Mouse (Mus musculus) midbrain, embryonic 16.5 days (tissue): ENCODE data around the gene Gorasp1. TPM values are rescaled to one million over a fixed set of nuclear protein-coding genes. Genes with fewer than 3 reads are reported as not detected.

Source experiments
- polyA plus RNA-seq: library from polyadenylated mRNA; unstranded; fragments of >200 nt; fragmentation: Nextera tagmentation; extraction: Ambion mirVana; gene quantifications from 2 replicates; pipeline ENCODE4 v1.2.1, GENCODE M21; 2015

Gene Gorasp1
- polyA plus RNA-seq, 1 experiment from 2014 or later: 29.2 TPM

Other genes starting within 250 kb of the Gorasp1 start
- 0.05 TPM in 1 of 2 replicates, not detected in the other for gene Scn10a, start 218.2 kb downstream of the Gorasp1 start, polyA plus RNA-seq
- 0.20 TPM in 2 replicates for gene Scn11a, start 112.1 kb downstream of the Gorasp1 start, polyA plus RNA-seq
- 68.2 and 73.7 TPM in 2 replicates for gene Wdr48, start 42.7 kb downstream of the Gorasp1 start, polyA plus RNA-seq
- gene Ttc21a, start within 50 bp of the Gorasp1 start, polyA plus RNA-seq: 1.0 and 1.3 TPM in 2 replicates
- gene Csrnp1, start 47.1 kb upstream of the Gorasp1 start, polyA plus RNA-seq: 0.75 and 1.0 TPM in 2 replicates
- gene Xirp1, start 86.0 kb upstream of the Gorasp1 start, polyA plus RNA-seq: not detected in 2 replicates
- 7.6 and 8.0 TPM in 2 replicates for gene Cx3cr1, start 132.3 kb upstream of the Gorasp1 start, polyA plus RNA-seq
- not detected in 2 replicates for gene Ccr8, start 154.5 kb upstream of the Gorasp1 start, polyA plus RNA-seq
- gene Slc25a38, start 172.8 kb upstream of the Gorasp1 start, polyA plus RNA-seq: 38.0 and 43.6 TPM in 2 replicates
- 846 and 879 TPM in 2 replicates for gene Rpsa, start 190.1 kb upstream of the Gorasp1 start, polyA plus RNA-seq
- 0.10 TPM in 1 of 2 replicates, not detected in the other for gene Mobp, start 212.1 kb upstream of the Gorasp1 start, polyA plus RNA-seq